Mouse (Mus musculus) megakaryocyte, adult 5-6 weeks (primary cell): Measurements from ENCODE around the gene Tdgf1. TPM values are rescaled to one million over a fixed set of nuclear protein-coding genes. Genes with fewer than 3 reads are reported as not detected.

Experiments
- ATAC-seq: 2 replicates; pipeline ENCODE4 v1.8.0; 2016; ENCODE audit warnings: mild to moderate bottlenecking, inconsistent platforms; ENCODE audit not compliant: poor library complexity, severe bottlenecking
- total RNA-seq, 2 experiments: library from RNA; stranded (forward) in 1 of 2; stranded (reverse) in 1 of 2; fragments of 153-499, 151-499 nt in 1 of 2; fragments of 221-1000, 200-1000 nt in 1 of 2; gene quantifications; 2 replicates each; pipeline versions ENCODE4 v1.2.3 to v1.2.4; 2015 to 2017

The Tdgf1 gene
- total RNA-seq, 2 experiments from 2014 or later, result not detected

DNA sequence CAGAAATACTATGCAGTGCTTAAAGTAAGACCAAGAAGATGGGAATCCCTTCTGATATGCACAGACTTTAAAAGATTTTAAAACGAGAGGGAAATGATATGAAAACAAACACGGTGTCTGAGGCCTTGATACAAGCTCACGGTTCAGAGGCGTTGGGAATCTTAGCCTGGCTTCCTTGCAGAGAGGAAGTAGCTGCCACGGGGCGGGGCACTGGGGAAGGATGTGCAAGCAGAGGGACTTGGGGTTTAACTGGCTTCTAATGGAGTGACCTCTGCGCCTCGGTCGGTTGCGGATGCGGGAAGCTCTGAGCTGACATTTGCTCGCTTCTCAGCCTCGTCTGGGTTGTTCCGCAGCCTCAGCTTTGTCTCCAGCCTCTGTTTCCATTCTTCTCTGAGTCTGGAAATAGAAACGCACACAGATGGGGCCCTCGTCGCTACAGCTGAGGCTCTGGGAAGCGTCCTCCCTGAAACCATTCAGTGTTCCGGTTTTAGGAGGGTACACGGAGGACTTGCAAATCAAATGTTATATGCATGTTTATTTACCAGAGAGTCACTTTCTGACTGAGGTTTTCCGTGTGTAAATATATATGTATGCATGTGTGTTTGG is 31.2 kb downstream of the Tdgf1 start:
- no peak for ATAC-seq

DNA sequence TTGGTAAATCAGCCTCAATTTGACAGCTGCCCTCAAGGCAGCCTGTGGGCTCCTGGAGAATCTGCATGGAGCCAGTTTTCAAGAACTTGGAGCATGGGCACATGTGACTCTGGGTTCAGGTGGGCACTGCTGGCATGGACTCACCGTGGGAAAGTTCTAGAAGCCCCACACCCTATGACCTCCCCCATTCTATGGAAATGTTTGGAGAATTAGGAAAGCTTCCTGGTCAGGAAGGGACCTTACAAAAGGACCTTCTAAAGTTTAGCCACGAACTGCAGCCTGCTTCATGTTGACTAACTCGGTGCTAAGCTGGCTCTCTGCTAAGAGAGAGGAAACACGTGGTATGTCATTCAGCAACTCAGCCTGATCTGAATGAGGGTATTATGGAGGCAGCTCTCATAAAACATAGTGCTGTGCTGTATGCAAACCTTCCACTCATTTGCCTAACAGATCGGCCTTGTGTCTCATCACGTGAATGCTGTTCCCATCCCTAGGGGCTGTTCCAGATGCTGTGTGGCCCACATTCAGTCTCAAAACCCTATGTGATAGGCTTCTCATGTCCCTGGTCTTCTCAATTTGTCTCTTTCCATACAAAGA is 36.5 kb downstream of the Tdgf1 start:
- no peak for ATAC-seq

DNA sequence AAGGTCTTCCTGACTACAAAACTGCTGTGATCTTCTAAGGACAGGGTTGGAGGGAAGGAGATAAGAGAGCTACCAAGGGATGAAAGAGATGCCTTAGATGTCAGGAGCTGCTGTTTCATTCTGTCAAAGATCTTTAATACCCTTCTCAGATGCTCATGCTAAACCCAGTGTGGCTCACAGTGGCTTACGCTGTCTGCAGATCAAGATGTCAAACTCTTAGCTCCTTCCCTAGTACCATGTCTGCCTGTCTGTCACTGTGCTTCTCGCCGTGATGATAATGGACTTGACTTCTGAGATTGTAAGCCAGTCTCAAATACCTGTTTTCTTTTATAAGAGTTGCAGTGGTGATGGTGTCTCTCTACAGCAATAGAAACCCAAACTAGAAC is 37.3 kb downstream of the Tdgf1 start:
- no peak for ATAC-seq

DNA sequence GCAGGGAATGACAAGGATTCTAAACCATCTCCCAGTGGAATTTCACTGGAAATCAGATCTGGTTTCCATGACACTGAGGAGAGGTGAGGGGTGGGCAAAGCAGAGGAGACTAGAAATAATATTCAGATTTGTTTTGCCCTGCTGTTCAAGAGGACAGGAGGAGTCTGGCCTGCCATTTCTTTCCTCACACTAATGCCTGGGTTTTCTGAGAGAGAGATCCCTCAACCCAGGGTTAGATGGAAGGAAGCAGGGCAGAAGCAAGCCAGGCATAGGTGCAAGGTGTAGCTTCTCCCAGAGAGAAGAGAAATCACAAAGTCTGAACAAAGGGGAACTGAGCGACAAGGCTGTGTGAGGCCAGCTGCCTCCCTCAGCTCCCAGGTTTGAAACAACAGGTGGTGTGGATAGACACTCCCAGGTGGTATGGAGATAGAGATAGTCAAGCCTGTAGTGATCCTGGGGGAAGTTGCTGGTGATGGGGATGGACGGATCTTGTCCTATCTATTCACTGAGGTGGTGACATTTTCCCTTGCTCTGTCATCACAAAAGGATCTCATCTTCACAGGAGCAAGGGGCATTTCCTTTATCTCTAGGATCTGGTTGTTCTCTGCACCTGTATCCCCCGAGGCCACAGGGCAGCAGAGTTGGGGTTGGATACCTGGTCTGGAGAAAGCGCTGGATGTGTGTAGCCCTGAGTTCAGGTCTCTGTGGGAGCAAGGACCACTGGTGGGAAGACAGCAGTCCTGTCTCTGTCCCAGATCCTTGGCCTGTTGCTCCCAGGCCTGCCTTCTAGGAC is 37.9 kb downstream of the Tdgf1 start:
- no peak for ATAC-seq

DNA sequence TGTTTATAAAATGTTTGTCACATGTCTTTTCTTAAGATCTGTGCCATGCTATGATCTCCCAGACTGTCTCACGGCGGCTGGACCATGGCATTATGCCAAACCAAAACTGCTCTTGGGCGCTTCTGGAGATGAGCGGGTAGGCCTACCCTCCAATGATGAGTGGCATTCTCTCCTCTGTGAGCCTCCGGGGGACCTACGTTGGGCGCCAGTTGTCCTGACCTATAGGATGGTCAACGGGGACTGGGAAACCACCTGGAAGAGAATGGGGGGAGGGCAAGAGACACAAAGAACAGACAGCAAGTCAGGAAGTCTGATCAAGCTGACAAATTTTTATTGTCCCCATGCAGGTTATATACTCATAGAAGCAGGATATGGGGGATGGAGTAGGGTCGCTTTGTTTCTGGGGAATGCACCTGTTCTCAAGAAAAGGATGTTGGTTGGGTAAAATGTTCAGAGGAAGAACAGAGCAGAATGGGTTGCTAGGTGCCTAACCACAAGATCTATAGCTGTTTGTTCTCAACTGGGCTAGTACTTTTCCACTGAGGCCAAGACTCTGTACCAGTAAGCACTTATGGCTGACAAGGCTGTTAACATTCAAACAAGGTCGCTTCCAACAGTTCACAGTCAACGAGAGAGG is 38.6 kb downstream of the Tdgf1 start:
- no peak for ATAC-seq

DNA sequence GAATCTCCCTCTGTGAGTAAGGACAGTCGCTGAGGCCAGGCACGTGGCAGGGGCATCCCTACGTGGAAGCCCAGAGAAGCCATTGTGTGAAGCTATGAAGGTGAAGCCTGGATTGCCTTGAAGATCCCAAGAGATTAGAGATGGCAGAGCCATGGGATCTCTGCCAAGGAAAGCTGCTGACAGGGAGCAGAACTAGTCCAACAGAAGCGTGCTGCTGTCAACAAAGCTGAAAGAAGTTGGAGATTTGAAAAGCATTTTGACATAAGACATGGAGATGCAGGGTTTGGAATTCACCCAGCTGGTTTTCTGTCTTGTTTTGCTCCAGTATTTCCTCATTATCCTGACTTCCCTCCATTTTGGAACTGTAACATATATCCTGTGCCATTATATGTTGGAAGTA is 43.7 kb downstream of the Tdgf1 start:
- ATAC-seq, result no peak

DNA sequence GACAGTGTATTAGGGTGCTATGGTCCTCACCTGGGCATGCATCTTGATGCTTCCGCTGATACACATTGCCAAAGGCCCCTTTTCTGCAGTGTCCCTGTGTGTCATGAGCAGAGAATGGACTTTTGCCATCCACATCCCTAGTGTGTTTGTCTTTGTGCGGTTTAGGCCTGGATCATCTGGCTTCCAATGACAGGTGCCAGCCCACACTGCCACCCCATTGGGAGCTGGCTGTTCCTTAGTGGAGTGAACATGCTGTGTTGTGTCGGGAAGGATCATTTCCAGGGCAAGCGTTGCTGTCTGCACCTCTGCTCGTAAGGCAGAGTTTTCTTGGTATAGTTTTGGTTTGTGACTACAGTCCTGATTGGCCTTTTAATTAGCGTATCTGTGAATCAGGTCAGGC is 44.8 kb downstream of the Tdgf1 start:
- ATAC-seq, result no peak

DNA sequence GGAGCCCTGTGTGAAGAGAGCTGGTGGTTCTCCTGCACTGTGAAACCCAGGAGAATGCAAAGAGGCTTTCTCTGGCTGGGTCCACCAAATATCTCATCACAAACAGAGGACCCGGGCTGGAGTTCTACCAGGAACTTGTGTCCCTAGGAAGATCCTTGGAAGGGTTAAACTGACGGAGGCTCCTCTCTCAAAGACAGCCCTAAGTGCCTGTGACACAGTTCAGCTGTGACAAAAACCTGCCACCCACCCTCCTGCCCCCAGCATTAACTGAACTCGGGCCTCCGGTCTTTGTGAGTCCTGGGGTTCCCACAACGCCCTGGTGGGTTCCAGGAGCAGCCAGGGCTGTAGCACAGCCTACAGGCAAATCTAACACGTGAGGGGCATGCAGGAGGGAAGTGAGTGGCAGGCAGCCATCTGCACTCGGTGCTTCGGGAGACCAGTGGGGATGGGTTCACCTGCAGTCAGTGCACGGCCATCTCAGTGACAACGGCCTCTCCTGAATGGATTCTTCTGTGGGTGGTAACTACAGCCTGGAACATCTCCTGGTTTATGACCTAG is 46.4 kb downstream of the Tdgf1 start:
- no peak for ATAC-seq

DNA sequence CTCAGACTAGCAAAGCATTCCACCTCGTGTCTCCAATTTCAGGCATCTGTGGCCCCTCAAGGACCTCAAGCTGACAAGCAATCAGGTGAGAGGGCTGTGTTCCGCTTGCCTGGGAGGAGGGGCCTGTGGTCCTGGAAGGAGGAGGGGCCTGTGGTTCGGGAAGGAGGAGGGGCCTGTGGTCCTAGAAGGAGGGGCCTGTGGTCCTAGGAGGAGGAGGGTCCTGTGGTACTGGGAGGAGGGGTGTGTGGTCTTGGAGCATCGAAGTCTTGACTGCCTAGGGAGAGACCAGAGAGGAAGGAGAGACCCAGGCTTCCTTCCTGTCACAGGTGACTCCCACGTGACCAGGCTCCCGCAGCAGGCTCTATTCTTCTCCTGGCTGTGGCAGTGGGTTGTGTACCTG is 49.4 kb downstream of the Tdgf1 start:
- ATAC-seq, result peak; percentile 26; the same call in 1 of the 2 replicates

DNA sequence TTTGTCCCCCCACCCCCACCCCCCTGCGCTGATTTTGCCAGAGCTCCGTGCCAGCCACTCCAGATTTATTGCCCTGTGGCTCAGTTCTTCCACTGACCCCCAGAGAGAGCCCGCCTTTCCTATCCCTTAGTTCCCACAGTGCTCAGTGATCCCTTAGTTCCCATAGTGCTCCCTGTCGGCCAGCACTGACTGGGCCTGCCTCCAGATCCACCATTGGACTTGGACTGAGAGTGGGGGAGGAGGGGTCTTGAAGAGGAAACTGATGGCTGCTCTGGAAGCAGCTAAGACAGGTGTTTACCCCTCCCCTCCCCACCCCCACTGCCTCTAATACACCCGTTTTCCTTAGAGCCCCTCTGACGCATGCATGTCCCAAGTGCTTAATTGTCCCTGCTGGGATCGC is 50.0 kb downstream of the Tdgf1 start:
- no peak for ATAC-seq

DNA sequence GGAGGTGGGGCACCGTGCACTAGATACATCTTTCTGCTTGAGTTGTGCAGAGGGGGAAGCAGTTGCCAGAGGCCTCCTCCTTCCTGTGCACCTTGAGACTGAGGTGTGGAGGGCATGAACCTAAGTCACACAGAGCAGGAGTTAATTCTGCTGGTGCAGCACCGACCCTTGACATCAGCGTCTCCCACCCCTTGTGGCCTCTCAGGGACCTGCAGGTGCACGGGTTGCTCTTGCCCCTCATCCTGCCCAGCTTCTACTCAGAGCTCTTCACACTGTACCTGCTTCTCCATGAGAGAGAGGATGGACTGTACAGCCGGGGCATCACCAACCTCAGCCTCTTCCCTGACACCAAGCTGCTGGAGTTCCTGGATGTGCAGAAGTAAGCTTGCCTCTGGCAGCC is 50.5 kb downstream of the Tdgf1 start:
- no peak for ATAC-seq

DNA sequence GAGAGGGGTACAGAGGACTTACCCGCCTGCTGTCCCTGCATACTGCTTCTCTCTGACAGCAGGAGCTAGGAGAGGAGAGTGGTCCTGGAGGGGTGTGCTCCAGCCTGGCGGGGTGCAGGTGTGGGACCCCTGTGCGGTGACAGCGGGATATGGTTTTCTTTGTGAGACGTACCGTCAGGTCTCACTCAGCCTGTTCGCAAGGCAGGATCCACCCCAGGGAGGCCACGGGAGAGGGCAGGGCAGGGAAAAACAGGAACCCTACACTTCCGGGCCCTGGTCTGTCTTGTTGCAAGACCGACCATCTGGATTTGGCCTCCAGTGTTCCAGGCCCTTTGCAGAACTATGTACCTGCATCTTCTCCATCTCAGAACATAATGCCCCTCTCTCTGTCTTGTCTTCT is 52.5 kb downstream of the Tdgf1 start:
- peak; percentile 76 for ATAC-seq

DNA sequence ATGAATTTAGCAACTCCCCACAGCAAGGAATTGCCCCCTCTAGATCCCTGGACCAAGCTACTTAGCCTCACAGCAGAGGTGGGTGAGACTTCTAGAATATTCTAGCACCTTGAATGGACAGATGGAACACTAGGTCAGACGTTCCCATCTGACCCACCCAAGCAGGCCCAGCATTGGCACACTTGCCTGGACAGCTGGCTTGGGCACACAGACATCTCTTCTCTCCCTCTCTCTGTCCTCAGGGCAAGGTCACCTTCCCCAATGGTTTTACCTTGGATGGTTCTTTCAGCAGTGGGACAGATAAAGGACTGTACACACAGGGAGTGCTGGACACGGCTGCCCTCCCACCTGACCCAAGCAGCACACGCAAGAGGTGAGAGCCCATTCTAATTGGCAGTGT is 53.4 kb downstream of the Tdgf1 start:
- ATAC-seq, result no peak

DNA sequence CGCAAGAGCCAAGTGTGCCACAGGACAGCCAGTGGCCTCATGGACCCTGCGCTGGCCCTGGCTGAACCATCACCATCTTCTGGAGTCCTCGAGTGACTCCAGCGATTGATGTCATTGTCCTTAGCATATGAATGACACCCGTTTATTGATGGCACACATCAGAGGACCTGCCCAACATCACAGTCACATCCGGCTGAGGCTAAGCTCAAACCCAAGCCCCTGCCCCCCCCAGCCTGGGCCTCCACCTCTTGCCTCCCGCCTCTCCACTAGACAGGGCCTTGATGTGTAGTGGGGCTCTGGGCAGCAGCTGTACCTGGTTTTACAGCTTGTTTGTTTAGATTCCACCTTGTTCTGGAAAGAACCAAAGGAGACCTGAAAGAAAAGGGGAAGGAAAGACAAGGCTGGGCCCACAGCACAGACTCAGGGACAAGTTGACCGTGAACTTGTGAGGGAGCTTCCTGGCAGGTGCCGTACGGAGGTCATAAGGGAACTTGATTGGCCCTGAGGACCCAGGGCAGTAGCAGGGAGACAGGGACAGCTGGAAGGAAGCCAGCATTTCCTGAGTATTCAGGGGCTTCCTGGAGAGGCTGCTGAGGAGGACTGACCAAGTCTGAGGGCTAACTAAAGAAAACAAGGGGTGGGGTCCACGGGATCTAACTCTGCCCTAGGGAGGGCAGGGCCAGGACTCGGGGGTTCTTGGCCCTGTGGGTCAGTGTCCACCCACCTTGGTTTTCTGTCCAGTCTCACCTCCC is 54.7 kb downstream of the Tdgf1 start:
- ATAC-seq, result no peak

DNA sequence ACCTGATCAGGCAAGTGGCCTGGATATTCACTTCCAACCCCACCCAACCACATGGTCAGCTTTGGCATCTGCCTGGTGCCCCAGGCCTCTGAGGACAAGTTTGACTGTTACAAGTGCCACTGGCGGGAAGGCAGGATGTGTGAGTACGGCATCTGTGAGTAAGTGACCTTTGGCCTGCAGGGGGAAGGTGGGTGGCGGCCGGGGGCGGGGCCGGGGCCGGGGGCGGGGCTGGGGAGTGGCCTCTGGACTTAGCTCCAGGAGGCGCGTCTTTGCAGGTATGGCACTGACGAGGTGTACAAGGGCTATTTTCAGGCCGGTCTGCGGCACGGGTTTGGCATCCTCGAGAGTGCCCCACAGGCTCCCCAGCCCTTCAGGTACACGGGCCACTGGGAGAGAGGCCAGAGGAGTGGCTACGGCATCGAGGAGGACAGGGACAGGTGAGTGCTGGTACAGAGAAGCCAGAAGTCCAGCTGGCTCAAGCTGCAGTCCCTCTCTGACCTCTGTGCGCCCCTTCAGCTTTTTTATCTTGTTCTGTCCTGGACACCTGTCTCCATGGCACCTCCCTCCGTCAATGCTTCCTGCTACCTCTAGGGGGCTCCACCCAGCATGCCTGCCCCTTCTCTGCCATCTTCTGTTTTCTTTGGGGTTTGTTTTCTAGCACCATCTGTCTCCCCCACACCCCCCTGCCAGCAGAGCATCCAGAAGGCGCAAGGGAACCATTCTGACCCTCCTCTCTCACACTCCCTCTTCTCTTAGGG is 55.8 kb downstream of the Tdgf1 start:
- ATAC-seq, result no peak

Other genes with a start within 250 kb of the Tdgf1 start
- gene Myl3, start 204.3 kb downstream of the Tdgf1 start, total RNA-seq (2015), result not detected in 2 replicates
- gene Myl3, start 204.3 kb downstream of the Tdgf1 start, total RNA-seq (2017), result not detected in 2 replicates
- not detected in 2 replicates for gene Pth1r, start 199.0 kb downstream of the Tdgf1 start, total RNA-seq (2015)
- 0.77 TPM in 1 of 2 replicates, not detected in the other for gene Pth1r, start 199.0 kb downstream of the Tdgf1 start, total RNA-seq (2017)
- not detected in 2 replicates for gene Prss42, start 148.0 kb downstream of the Tdgf1 start, total RNA-seq (2015)
- not detected in 2 replicates for gene Prss42, start 148.0 kb downstream of the Tdgf1 start, total RNA-seq (2017)
- gene Prss44, start 132.2 kb downstream of the Tdgf1 start, total RNA-seq (2015), result not detected in 2 replicates
- not detected in 2 replicates for gene Prss44, start 132.2 kb downstream of the Tdgf1 start, total RNA-seq (2017)
- gene Prss43, start 119.5 kb downstream of the Tdgf1 start, total RNA-seq (2015), result not detected in 2 replicates
- not detected in 2 replicates for gene Prss43, start 119.5 kb downstream of the Tdgf1 start, total RNA-seq (2017)
- gene Prss45, start 111.6 kb downstream of the Tdgf1 start, total RNA-seq (2015), result not detected in 2 replicates
- gene Prss45, start 111.6 kb downstream of the Tdgf1 start, total RNA-seq (2017), result not detected in 2 replicates
- gene Prss46, start 101.7 kb downstream of the Tdgf1 start, total RNA-seq (2015), result not detected in 2 replicates
- gene Prss46, start 101.7 kb downstream of the Tdgf1 start, total RNA-seq (2017), result not detected in 2 replicates
- 1.0 TPM in 1 of 2 replicates, not detected in the other for gene Prss50, start 88.2 kb downstream of the Tdgf1 start, total RNA-seq (2015)
- 0.15 TPM in 1 of 2 replicates, not detected in the other for gene Prss50, start 88.2 kb downstream of the Tdgf1 start, total RNA-seq (2017)
- gene Als2cl, start 66.3 kb downstream of the Tdgf1 start, total RNA-seq (2015), result 0.29 and 0.48 TPM in 2 replicates
- gene Als2cl, start 66.3 kb downstream of the Tdgf1 start, total RNA-seq (2017), result 0.61 and 2.9 TPM in 2 replicates
- gene Tmie, start 66.0 kb downstream of the Tdgf1 start, total RNA-seq (2015), result 0.05 TPM in 1 of 2 replicates, not detected in the other
- gene Tmie, start 66.0 kb downstream of the Tdgf1 start, total RNA-seq (2017), result not detected in 2 replicates
- not detected in 2 replicates for gene Fam240a, start 29.3 kb downstream of the Tdgf1 start, total RNA-seq (2015)
- not detected in 2 replicates for gene Fam240a, start 29.3 kb downstream of the Tdgf1 start, total RNA-seq (2017)
- not detected in 2 replicates for gene Lrrc2, start 5.4 kb upstream of the Tdgf1 start, total RNA-seq (2015)
- gene Lrrc2, start 5.4 kb upstream of the Tdgf1 start, total RNA-seq (2017), result 0.04 TPM in 1 of 2 replicates, not detected in the other
- gene Rtp3, start 44.4 kb upstream of the Tdgf1 start, total RNA-seq (2015), result not detected in 2 replicates
- gene Rtp3, start 44.4 kb upstream of the Tdgf1 start, total RNA-seq (2017), result not detected in 2 replicates
- gene Ltf, start 73.1 kb upstream of the Tdgf1 start, total RNA-seq (2015), result 1,347 and 1,763 TPM in 2 replicates
- gene Ltf, start 73.1 kb upstream of the Tdgf1 start, total RNA-seq (2017), result 1,568 and 2,380 TPM in 2 replicates
- gene Ccrl2, start 111.4 kb upstream of the Tdgf1 start, total RNA-seq (2015), result 3.7 and 8.9 TPM in 2 replicates
- 4.3 and 11.1 TPM in 2 replicates for gene Ccrl2, start 111.4 kb upstream of the Tdgf1 start, total RNA-seq (2017)
- 77.9 and 85.2 TPM in 2 replicates for gene Lrrfip2, start 171.4 kb upstream of the Tdgf1 start, total RNA-seq (2015)
- gene Lrrfip2, start 171.4 kb upstream of the Tdgf1 start, total RNA-seq (2017), result 137 and 138 TPM in 2 replicates